Mouse (Mus musculus) liver, postnatal 0 days (tissue): ENCODE data around the gene Ppy.

Experiments
- CTCF ChIP-seq: sonication (generic); IDR thresholded peaks from 2 replicates; pipeline ENCODE4 v1.5.1; 2016; ENCODE audit warnings: antibody characterized with exemption, low read depth
- EP300 ChIP-seq: IDR thresholded peaks from 2 replicates; pipeline ENCODE4 v1.6.1; 2016; ENCODE audit warnings: antibody characterized with exemption, low read depth, mild to moderate bottlenecking

- TF ChIP-seq CTCF (no peak), EP300 (no peak)
Measured at GRCm38 (mm10) chr11:102134516-102134915, 33.4 kb upstream of the Ppy start.
